Mouse (Mus musculus) kidney, postnatal 0 days (tissue): ENCODE results near the gene Il17rc. TPM values are rescaled to one million over a fixed set of nuclear protein-coding genes. Genes with fewer than 3 reads are reported as not detected.

Experiments used
- ATAC-seq: fragments of 200-750 bp; cut with Nextera tagmentation; replicated peaks from 2 replicates; pipeline ENCODE4 v1.8.0; 2017; ENCODE audit warnings: low read depth, moderate number of reproducible peaks, moderate TSS enrichment, moderate library complexity; ENCODE audit not compliant: low FRiP score
- DNase-seq: peaks from one replicate; pipeline ENCODE4 v3.0.0-alpha.2; 2016; ENCODE audit warnings: low spot score
- H3K27ac ChIP-seq: fragments of 300-500 bp; sonication (generic); 2 replicates; pipeline ENCODE4 v1.5.1; 2014; ENCODE audit warnings: mild to moderate bottlenecking
- H3K27me3 ChIP-seq: fragments of 300-500 bp; sonication (generic); 2 replicates; pipeline ENCODE4 v1.6.1; 2014; ENCODE audit warnings: low read length, mixed read lengths; ENCODE audit not compliant: insufficient read depth
- H3K36me3 ChIP-seq: fragments of 300-500 bp; sonication (generic); 2 replicates; pipeline ENCODE4 v1.6.1; 2014; ENCODE audit warnings: low read length, mixed read lengths; ENCODE audit not compliant: insufficient read depth
- H3K4me1 ChIP-seq: fragments of 300-500 bp; sonication (generic); replicated peaks from 2 replicates; pipeline ENCODE4 v1.6.1; 2014; ENCODE audit warnings: antibody characterized with exemption, low read length, mixed read lengths; ENCODE audit not compliant: insufficient read depth
- H3K4me2 ChIP-seq: fragments of 300-500 bp; sonication (generic); 2 replicates; pipeline ENCODE4 v1.6.1; 2014; ENCODE audit warnings: mild to moderate bottlenecking, low read length, moderate library complexity, mixed read lengths
- H3K4me3 ChIP-seq: fragments of 300-500 bp; sonication (generic); replicated peaks from 2 replicates; pipeline ENCODE4 v1.5.1; 2014; ENCODE audit warnings: low read depth, low read length
- H3K9ac ChIP-seq: fragments of 300-500 bp; sonication (generic); 2 replicates; pipeline ENCODE4 v1.6.1; 2014; ENCODE audit warnings: low read depth, low read length
- H3K9me3 ChIP-seq: fragments of 300-500 bp; sonication (generic); replicated peaks from 2 replicates; pipeline ENCODE4 v1.6.1; 2016; ENCODE audit warnings: low read length, inconsistent platforms, mixed read lengths
- CTCF ChIP-seq: IDR thresholded peaks from 2 replicates; pipeline ENCODE4 v1.5.1; 2016; ENCODE audit warnings: antibody characterized with exemption, low read depth, mild to moderate bottlenecking, moderate library complexity
- WGBS: fragments of 180-500 bp; shearing (Covaris S2); extraction: QIAGEN DNeasy Blood & Tissue Kit; methylation state at CpG from one replicate; pipeline ENCODE4 v1.1.7; 2014; 5-methylcytosine and 5-hydroxymethylcytosine counted together
- polyA plus RNA-seq: library from polyadenylated mRNA; unstranded; fragments of >200 nt; fragmentation: Nextera tagmentation; extraction: Ambion mirVana; gene quantifications from 2 replicates; pipeline ENCODE4 v1.2.1, GENCODE M21; 2015

Il17rc gene
- polyA plus RNA-seq, 1 experiment from 2014 or later: 28.0 TPM

DNA sequence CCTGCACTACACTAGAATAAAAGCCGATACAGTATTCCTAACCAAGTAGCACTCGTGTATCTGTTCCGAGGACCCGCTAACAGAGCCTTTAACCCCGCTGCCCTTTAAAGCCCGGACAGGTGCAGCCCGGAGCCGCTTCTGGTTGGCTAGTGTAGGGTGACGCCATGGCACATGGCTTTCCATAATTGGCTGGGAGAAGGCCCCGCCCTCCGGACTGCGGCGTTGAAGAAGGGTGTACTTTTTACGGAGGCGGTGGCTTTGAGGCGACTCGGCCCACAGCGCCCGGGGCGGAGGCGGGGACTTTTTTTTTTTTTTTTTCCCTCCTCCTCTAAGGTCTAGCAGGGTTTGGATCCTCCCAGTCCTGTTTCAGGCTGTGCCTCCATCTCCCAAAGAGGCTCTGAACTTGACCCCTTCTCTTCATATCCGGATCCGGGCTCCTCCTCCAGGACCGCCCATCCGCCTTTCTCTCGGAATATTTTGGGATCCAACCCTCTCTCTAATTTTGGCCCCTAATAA, 11.9 kb downstream of the Il17rc start, which contains the start of gene Creld1:
Creld1 (plus strand) TSS at position 198 of the 516 bp plus-strand sequence.
- DNase-seq (peak; percentile 97), ATAC-seq (peak; percentile 93)
- WGBS: under 1% methylated on average over 26 of the region's 26 CpGs
- H3K9ac ChIP-seq: peak within 1 kb of the TSS; percentile 65
- no peak for TF ChIP-seq CTCF
- H3K4me2 ChIP-seq: peak within 1 kb of the TSS; percentile 72
- H3K27me3 ChIP-seq: no peaks in the 10 kb centered on the region
- H3K36me3 ChIP-seq: no peaks in the 10 kb centered on the region
- peak within 1 kb of the TSS; percentile 55 for H3K27ac ChIP-seq
- H3K9me3 ChIP-seq: no peaks in the 10 kb centered on the region
- peak within 1 kb of the TSS; percentile 47 for H3K4me3 ChIP-seq
- peaks cover 11% of the 10 kb centered on the region for H3K4me1 ChIP-seq

DNA sequence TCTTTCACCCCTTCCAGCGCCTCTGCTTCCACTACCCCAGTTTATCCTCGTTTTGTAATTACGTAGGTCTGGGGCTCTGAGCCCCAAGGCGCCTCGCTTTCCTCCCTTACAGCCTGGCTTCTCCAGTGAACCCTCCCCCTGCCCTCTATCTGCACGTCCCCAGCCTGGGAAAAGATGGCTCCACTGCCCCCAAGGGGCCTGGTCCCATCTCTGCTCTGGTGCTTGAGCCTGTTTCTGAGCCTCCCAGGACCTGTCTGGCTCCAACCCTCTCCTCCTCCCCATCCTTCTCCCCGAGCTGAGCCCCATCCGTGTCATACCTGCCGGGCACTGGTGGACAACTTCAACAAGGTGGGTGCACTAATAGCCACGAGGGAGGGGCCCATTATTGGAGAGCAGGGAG, 12.5 kb downstream of the Il17rc start:
- H3K27me3 ChIP-seq: no peaks in the 10 kb centered on the region
- peak overlapping the region; percentile 55 for H3K27ac ChIP-seq
- no peaks in the 10 kb centered on the region for H3K9me3 ChIP-seq
- DNase-seq (peak; percentile 22), ATAC-seq (peak; percentile 27)
- H3K4me3 ChIP-seq: peak overlapping the region; percentile 47
- TF ChIP-seq CTCF: 0 out of 2 replicates have a peak, but pooled peaks have one; percentile 22
- H3K36me3 ChIP-seq: no peaks in the 10 kb centered on the region; the same call in 1 of the 2 replicates
- WGBS: 8% methylated on average over 10 of the region's 10 CpGs
- peak overlapping the region; percentile 65 for H3K9ac ChIP-seq
- peak overlapping the region; percentile 72 for H3K4me2 ChIP-seq
- peaks cover 11% of the 10 kb centered on the region for H3K4me1 ChIP-seq

DNA sequence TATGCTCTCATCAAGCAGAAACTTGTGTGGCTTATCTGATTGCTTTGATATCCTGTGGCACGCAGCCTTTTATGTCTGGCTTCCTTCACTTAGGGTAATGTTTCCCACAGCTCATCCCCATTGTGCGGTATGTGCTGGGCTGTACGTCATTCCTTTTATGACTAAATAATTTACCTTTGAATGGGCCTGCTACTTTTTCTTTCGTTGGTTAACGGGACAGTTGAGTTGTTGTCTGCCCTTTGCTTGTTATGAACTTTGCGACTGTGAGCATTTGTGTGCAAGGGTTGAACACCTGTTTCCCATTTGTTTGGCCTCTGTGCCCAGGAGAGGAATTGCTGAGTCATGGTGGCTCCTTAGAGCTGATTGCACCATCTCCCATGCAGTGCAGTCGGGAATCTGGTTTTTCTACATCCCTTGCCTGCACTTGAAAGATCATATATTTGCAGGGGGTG, 15.9 kb downstream of the Il17rc start:
- no peaks in the 10 kb centered on the region for H3K27me3 ChIP-seq
- TF ChIP-seq CTCF: no peak
- ATAC-seq: no peak
- H3K4me2 ChIP-seq: no peak overlapping the region
- WGBS: 47% methylated on average over 7 of the region's 7 CpGs
- DNase-seq: peak; percentile 29
- H3K4me1 ChIP-seq: peaks cover 8% of the 10 kb centered on the region
- H3K9me3 ChIP-seq: no peaks in the 10 kb centered on the region
- no peak overlapping the region for H3K27ac ChIP-seq
- no peak overlapping the region for H3K4me3 ChIP-seq
- H3K36me3 ChIP-seq: peaks cover 11% of the 10 kb centered on the region
- H3K9ac ChIP-seq: no peak overlapping the region

DNA sequence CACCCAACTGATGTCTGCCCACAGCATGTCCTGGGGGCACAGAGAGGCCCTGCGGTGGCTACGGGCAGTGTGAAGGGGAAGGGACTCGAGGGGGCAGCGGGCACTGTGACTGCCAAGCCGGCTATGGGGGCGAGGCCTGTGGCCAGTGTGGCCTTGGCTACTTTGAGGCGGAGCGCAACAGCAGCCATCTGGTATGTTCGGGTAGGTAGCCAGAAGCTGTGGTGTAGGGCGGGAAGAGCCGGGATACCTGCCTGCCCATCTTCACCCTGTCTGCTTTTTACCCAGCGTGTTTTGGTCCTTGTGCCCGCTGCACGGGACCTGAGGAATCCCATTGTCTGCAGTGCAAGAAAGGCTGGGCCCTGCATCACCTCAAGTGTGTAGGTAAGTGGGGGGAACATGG, 18.2 kb downstream of the Il17rc start:
- Histone ChIP-seq H3K27me3 (no peaks in the 10 kb centered on the region), H3K27ac (no peak overlapping the region), H3K36me3 (peaks cover 11% of the 10 kb centered on the region), H3K4me3 (no peak overlapping the region), H3K4me1 (no peaks in the 10 kb centered on the region), H3K9ac (no peak overlapping the region), H3K9me3 (no peaks in the 10 kb centered on the region), H3K4me2 (no peak overlapping the region)
- no peak for ATAC-seq
- no peak for TF ChIP-seq CTCF
- DNase-seq: no peak
- 91% methylated on average over 14 of the region's 14 CpGs for WGBS

DNA sequence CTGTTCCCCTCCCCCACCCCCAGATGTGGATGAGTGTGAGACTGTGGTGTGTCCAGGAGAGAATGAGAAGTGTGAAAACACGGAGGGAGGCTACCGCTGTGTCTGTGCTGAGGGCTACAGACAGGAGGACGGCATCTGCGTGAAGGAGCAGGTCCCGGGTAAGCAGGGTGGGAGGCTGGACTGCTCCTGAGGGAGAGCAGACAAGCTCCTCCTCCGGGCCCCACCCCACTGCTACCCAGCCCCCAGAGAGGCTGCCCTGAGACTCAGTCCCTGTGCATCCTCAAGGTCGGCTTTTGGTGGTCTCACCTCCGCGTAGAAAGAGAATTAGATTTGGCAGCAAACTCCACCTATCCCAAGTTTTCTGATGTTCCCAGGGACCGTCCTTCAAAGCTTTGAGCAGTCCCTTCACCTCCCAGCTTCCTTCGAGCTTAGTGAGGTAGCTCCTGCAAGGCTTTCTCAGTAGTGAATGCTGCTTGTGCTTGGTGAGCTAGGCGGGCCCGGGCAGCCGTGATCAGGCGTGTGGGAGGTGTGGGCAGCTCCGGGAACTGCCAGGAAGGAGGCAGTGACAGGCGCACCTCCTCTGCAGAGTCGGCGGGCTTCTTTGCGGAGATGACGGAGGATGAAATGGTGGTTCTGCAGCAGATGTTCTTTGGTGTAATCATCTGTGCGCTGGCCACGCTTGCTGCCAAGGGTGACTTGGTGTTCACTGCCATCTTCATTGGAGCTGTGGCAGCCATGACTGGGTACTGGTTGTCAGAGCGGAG, 21.1 kb downstream of the Il17rc start:
- Histone ChIP-seq H3K4me1 (no peaks in the 10 kb centered on the region), H3K4me3 (no peak overlapping the region), H3K27me3 (no peaks in the 10 kb centered on the region), H3K4me2 (no peak overlapping the region), H3K27ac (no peak overlapping the region), H3K9ac (no peak overlapping the region), H3K36me3 (peaks cover 11% of the 10 kb centered on the region), H3K9me3 (no peaks in the 10 kb centered on the region)
- no peak for TF ChIP-seq CTCF
- DNase-seq: no peak
- 68% methylated on average over 24 of the region's 24 CpGs for WGBS
- no peak for ATAC-seq

DNA sequence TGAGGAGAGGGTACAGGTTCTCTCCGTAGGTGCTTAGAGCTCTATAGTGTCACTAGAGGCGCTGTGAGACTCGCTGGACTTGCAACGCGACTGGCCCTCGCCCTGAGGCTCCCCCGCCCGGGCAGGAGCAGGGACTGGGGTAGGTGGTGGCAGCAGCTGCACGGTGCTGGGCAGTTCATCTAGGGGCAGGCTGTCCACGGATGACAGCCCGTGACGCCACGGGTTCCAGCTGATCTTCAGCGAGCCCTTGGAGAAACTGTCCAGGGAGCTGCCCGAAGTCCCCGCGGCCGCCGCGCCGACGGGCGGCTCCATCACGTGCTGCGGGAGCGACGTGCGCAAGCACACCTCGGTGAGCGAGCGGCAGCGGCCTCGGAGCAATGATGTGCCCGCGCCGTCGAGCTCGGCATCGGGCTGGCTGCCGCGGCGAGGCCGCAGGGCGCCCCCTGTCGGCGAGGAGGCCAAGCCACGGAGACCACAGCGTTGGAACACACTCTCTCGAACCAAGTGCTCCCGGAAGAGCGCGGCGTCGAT, 23.1 kb downstream of the Il17rc start:
- Histone ChIP-seq H3K36me3 (peaks cover 11% of the 10 kb centered on the region; the same call in 1 of the 2 replicates), H3K9ac (peak overlapping the region; percentile 63), H3K4me1 (no peaks in the 10 kb centered on the region), H3K27me3 (no peaks in the 10 kb centered on the region), H3K4me3 (peak overlapping the region; percentile 39), H3K9me3 (no peaks in the 10 kb centered on the region), H3K27ac (no peak overlapping the region; the same call in 1 of the 2 replicates), H3K4me2 (peak overlapping the region; percentile 67)
- TF ChIP-seq CTCF: peak; percentile 70
- DNase-seq (peak; percentile 88), ATAC-seq (peak; percentile 88)
- 2% methylated on average over 54 of the region's 54 CpGs for WGBS
